Mouse (Mus musculus) adrenal gland, adult 2 months (tissue): ENCODE results near the gene Kif24. TPM values are rescaled to one million over a fixed set of nuclear protein-coding genes. Genes with fewer than 3 reads are reported as not detected.
A peak's percentile ranks its signal among the peaks of the same experiment; 100 is the strongest.
"Not testable (repeated sequence)": the region's sequence is repeated elsewhere in the genome, so short reads cannot be mapped to it uniquely, and the experiment has no call there.

Experiments
- DNase-seq: peaks from one replicate; pipeline ENCODE4 v3.0.0; 2021
- polyA plus RNA-seq: library from polyadenylated mRNA; depleted of rRNA; stranded (reverse); fragments of >200 nt; gene quantifications from 2 replicates; pipeline ENCODE4 v1.2.3, GENCODE M21; 2012
- total RNA-seq, 2 experiments: library from RNA; stranded (reverse); gene quantifications; 2 replicates each; pipeline ENCODE4 v1.2.3; 2021

The Kif24 gene
- total and polyA plus RNA-seq, 3 experiments = 0.56 to 1.4 (median 0.83) TPM

DNA sequence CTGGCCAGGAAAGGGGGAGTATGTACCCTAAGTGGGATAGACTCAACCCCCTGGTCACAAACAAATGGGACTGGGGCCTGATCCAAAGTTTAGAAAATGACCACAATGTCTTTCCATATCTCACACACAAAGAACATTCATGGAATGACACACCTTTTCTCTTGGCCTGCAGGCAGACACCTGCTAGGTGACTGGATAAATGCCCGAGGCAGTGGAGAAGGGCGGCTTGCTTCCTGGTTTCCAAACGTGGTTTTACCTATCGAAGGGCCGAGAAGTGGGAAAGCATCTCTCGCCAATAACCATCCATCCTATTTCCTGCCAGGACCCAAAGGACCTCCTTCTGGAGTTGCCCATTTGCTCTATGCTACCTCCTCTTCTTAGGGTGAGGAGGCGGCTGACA, 28.3 kb upstream of the Kif24 start:
- DNase-seq = no peak

GRCm38 (mm10) chr4:41481601-41482017, 16.9 kb upstream of the Kif24 start:
- DNase-seq = peak; percentile 52

DNA sequence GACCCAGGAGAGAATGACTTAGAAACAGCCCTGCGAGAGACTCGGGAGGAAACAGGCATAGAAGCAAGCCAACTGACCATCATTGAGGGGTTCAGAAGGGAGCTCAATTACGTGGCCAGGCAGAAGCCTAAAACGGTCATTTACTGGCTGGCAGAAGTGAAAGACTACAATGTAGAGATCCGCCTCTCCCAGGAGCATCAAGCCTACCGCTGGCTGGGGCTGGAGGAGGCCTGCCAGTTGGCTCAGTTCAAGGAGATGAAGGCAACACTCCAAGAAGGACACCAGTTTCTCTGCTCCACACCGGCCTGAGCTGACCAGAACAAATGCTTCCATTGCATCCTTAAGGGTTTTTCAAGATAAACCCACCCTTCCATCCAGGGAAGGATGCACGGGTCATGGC, 15.6 kb upstream of the Kif24 start:
- DNase-seq = peak; percentile 54

GRCm38 (mm10) chr4:41479456-41479804, 14.7 kb upstream of the Kif24 start:
- DNase-seq = no peak

- no peak for DNase-seq
These were observed 14.2 kb upstream of the Kif24 start for GRCm38 (mm10) chr4:41478751-41479455.

DNA sequence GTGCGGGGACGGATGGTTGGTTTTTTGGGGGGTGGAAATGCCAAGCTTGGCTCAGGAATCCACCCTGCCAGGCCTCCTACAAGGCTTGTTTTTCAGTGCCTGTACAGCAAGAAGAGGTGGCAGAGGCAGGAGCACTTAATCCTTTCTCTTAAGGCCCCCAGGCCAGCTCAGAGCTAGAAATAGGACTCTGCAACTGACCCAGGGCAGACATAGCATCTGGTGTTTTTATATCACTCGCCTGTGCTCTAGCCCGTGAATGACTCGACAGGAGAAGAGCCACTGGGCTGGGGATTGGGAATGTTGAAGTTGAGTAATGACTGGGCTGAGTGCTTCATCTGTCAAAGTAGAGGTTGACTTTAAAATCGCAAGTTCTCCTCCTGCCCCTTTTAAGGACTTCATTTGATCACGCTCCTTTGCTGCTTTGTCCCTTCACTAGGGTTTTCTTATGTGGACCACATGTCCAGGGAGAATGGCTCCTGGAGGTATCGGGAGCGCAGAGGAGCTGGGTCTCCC, 13.0 kb upstream of the Kif24 start:
- DNase-seq = no peak

DNA sequence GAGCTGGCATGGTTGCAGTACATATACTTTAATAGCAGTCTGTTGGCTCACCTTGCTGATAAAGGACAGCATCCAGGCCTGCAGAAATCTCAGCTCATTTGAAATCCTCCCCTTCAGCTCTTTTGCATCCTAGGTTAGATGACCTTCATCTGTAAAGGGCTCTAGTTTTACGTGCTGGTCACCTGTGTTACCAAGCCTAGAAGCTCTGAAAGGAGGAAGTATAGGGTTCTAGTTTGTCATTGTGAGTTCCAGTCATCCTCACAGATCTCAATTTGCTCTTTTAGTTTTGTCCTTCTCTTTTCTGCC, 6.7 kb upstream of the Kif24 start:
- no peak for DNase-seq

GRCm38 (mm10) chr4:41470684-41471383, 6.1 kb upstream of the Kif24 start:
- DNase-seq = no peak

DNA sequence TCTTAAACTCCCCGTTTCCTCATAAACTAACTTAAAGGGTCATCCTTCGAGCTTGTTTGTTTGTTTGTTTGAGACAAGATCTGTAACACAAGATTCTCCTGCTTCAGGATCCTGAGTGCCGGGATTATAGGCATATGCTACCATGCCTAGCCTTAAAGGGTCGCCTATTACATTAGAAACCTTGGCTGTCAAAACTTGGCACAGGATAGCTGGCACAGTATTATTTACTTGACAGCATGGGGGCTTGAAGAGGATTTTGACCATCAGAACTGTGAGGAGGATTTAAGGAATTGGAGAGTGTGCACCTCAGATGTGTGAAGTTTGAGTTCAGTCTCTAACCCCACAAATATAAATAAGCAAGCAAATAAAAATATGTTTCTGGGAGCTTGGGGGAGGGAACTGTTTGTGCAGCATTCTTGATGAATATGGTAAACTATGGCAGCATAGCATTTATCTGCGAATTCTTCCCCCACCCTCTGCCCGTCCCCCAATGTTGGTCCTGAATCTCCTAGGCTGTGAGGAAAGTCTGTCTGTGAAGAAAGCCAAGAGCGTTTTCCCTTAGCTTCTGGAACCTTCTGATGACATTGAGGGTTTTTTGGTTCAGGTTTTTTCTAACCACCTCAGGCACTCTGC, 5.5 kb upstream of the Kif24 start:
- no peak for DNase-seq

- no peak for DNase-seq
These were observed 4.5 kb upstream of the Kif24 start for GRCm38 (mm10) chr4:41469199-41469598.

DNA sequence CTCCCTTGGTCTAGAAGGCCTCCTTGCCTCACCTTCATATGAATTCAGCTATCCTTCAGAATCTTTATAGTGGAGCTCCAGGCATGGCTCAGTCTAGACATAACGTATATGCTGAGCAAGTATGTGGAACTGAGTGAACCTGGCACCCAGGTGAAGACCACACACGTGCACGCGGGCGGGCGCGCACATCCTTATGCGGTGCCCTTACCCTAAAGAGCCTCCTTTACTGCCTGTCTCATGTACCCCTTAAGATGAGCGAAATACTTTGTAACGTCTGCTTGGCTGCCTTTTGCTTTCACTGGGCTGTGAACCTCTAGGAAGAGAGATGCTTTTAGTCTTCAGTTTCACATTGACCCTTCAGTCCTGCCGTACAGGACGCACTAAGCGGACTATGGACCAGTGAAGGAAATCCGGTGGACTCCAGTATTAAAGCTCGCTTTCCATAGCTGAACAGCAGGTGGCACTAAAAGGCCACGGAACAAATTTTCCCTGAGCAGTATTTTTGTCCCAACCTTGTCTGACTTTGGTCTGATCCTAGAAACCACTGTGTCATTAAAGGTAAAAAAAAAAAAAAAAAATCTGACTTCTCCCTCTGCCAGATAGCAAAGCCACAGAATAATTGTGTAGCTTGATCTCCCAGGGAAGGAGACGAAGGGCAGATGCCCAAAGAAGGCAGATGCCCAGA, 3.9 kb upstream of the Kif24 start:
- peak; percentile 60 for DNase-seq

DNA sequence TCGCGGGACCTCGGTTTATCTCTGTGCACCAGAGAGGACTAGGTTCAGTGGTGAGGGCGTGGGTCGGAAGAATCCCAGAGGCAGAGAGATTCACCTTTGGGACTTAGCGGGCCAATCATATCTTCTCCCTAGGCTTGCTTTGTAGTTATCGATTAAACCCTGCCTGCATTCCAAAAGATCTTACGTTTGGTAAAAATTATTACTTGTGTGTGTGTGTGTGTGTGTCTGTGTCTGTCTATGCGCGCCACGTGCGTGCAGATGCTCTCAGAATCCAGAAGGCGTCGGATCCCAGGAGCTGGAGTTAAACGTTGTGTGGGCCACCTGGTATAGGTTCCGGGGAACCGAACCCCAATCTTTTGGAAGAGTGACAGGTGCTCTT, 589 bp upstream of the Kif24 start:
- DNase-seq = no peak

- DNase-seq = not testable (repeated sequence)
These were observed 1.5 kb downstream of the Kif24 start for GRCm38 (mm10) chr4:41463051-41463738.

GRCm38 (mm10) chr4:41460690-41461089, 4.0 kb downstream of the Kif24 start:
- DNase-seq = no peak

GRCm38 (mm10) chr4:41447595-41447994, 17.1 kb downstream of the Kif24 start:
- no peak for DNase-seq

GRCm38 (mm10) chr4:41442790-41443302, 21.8 kb downstream of the Kif24 start:
- DNase-seq = no peak

GRCm38 (mm10) chr4:41438931-41439330, 25.8 kb downstream of the Kif24 start:
- no peak for DNase-seq

DNA sequence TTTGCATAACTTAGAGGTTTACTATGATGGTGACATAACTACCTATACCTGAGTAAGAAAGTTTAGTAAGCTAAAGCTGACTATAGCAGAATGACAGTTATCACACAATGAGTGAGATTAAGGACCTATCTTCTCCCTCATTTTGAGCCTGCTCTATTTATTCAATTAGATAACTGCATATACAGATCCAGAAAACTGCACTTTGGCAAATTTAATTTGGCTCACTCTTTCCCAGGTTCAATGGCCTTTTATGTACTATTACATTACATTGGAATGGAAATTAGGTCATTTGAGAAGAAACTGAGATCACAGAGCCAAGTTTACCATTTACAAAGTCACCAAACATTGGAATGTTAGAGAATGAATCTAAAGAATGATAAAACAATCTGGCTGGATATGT, 47.7 kb downstream of the Kif24 start:
- DNase-seq = no peak

GRCm38 (mm10) chr4:41409341-41409740, 55.3 kb downstream of the Kif24 start:
- no peak for DNase-seq

- no peak for DNase-seq
These were observed 57.3 kb downstream of the Kif24 start for GRCm38 (mm10) chr4:41407353-41407752.

GRCm38 (mm10) chr4:41406597-41406996, 58.1 kb downstream of the Kif24 start:
- no peak for DNase-seq

- no peak for DNase-seq
These were observed 63.1 kb downstream of the Kif24 start for GRCm38 (mm10) chr4:41401573-41401972.
